Mouse (Mus musculus) kidney, postnatal 25 days (tissue): ENCODE results near the gene Mier1.

Experiments used
- DNase-seq, 2 experiments: peaks; one replicate each; pipeline ENCODE4 v3.0.0; 2021; ENCODE audit warnings: mixed read lengths in 2 of 2

Mier1 gene

GRCm38 (mm10) chr4:103171256-103171655 is 57.1 kb downstream of the Mier1 start:
- no peak for DNase-seq

- DNase-seq: no peak
These were observed 59.3 kb downstream of the Mier1 start for GRCm38 (mm10) chr4:103173507-103173906.

- no peak for DNase-seq
These were observed 59.8 kb downstream of the Mier1 start for GRCm38 (mm10) chr4:103174001-103174400.

- no peak for DNase-seq
These were observed 63.5 kb downstream of the Mier1 start for GRCm38 (mm10) chr4:103177681-103178080.

- DNase-seq: peak; percentile 68 to 74
These were observed 64.6 kb downstream of the Mier1 start for GRCm38 (mm10) chr4:103178635-103179318.

GRCm38 (mm10) chr4:103179581-103179980 is 65.4 kb downstream of the Mier1 start:
- DNase-seq: no peak

GRCm38 (mm10) chr4:103180300-103180888 is 66.2 kb downstream of the Mier1 start:
- no peak for DNase-seq

- DNase-seq: peak in 1 of 2 experiments; percentile 38
These were observed 74.8 kb downstream of the Mier1 start for GRCm38 (mm10) chr4:103188786-103189640.

GRCm38 (mm10) chr4:103192421-103192820 is 78.2 kb downstream of the Mier1 start:
- DNase-seq: no peak

- DNase-seq: no peak
These were observed 83.2 kb downstream of the Mier1 start for GRCm38 (mm10) chr4:103197401-103197800.

GRCm38 (mm10) chr4:103199086-103199485 is 84.9 kb downstream of the Mier1 start:
- no peak for DNase-seq

- DNase-seq: no peak
These were observed 85.9 kb downstream of the Mier1 start for GRCm38 (mm10) chr4:103200046-103200445.

- DNase-seq: no peak
These were observed 89.5 kb downstream of the Mier1 start for GRCm38 (mm10) chr4:103203646-103204045.

- no peak for DNase-seq
These were observed 94.4 kb downstream of the Mier1 start for GRCm38 (mm10) chr4:103208553-103208952.

- DNase-seq: no peak
These were observed 99.8 kb downstream of the Mier1 start for GRCm38 (mm10) chr4:103213859-103214497.

GRCm38 (mm10) chr4:103214498-103214924 is 100.3 kb downstream of the Mier1 start:
- DNase-seq: peak; percentile 74 to 85
